ENCODE assay signal across 24 mouse cellular contexts in genomic region chr3:137067336-137067735, GRCm38 (mm10).
DNase-seq lines count a peak whose midpoint lies in the region; ATAC-seq lines count a peak whose summit lies in the region.
"Had no signal": no experiment of that assay in that cellular context is flagged by ENCODE, and none has a peak within 500 bp of the region (broad histone marks: within the 10 kb centered on the region; RNA-seq: fewer than 3 reads in every experiment).

No protein-coding gene starts in this region.

- no peaks in the 10 kb centered on the region for H3K4me1 ChIP-seq in embryonic facial prominence, embryonic 14.5 days (ENCODE audit: control insufficient read depth, insufficient read depth, low read length)
- H3K4me1 ChIP-seq in embryonic facial prominence, embryonic 10.5 days = no peaks in the 10 kb centered on the region
- H3K4me1 ChIP-seq in kidney, embryonic 14.5 days (ENCODE audit: control insufficient read depth, insufficient read depth, low read length) = no peaks in the 10 kb centered on the region
- H3K4me1 ChIP-seq: embryonic facial prominence, embryonic 13.5 days; heart, embryonic 15.5 days; hindbrain, embryonic 13.5 days; kidney, embryonic 15.5 days; liver, embryonic 15.5 days had no signal

- no peak overlapping the region for H3K9ac ChIP-seq in embryonic facial prominence, embryonic 14.5 days (ENCODE audit: low read depth, low read length)
- no peak overlapping the region for H3K9ac ChIP-seq in kidney, embryonic 14.5 days (ENCODE audit: low read depth, low read length)
- H3K9ac ChIP-seq: embryonic facial prominence, embryonic 13.5 days; heart, embryonic 15.5 days; hindbrain, embryonic 13.5 days; kidney, embryonic 15.5 days; liver, embryonic 15.5 days had no signal

- 39% methylated on average over 1 of the region's 1 CpGs for WGBS in embryonic facial prominence, embryonic 14.5 days
- 74% methylated on average over 1 of the region's 1 CpGs for WGBS in embryonic facial prominence, embryonic 10.5 days
- 94% methylated on average over 1 of the region's 1 CpGs for WGBS in kidney, embryonic 14.5 days

- H3K27me3 ChIP-seq in embryonic facial prominence, embryonic 14.5 days (replicated peaks; ENCODE audit: control insufficient read depth, insufficient read depth, low read length) = no peaks in the 10 kb centered on the region
- no peaks in the 10 kb centered on the region for H3K27me3 ChIP-seq in embryonic facial prominence, embryonic 10.5 days (replicated peaks; ENCODE audit: low read depth, poor library complexity, severe bottlenecking)
- H3K27me3 ChIP-seq in kidney, embryonic 14.5 days (ENCODE audit: control insufficient read depth, insufficient read depth, low read length) = no peaks in the 10 kb centered on the region
- H3K27me3 ChIP-seq: CH12.LX; embryonic facial prominence, embryonic 13.5 days; heart, embryonic 15.5 days; hindbrain, embryonic 13.5 days; kidney, embryonic 15.5 days; liver, embryonic 15.5 days; Patski had no signal

- H3K9me3 ChIP-seq in embryonic facial prominence, embryonic 14.5 days (ENCODE audit: control insufficient read depth, low read length) = 0 out of 2 replicates have a peak, but pooled peaks cover 7% of the 10 kb centered on the region
- H3K9me3 ChIP-seq in embryonic facial prominence, embryonic 10.5 days = no peaks in the 10 kb centered on the region
- no peaks in the 10 kb centered on the region for H3K9me3 ChIP-seq in kidney, embryonic 14.5 days (ENCODE audit: control insufficient read depth, low read length)
- H3K9me3 ChIP-seq: embryonic facial prominence, embryonic 13.5 days; G1E; heart, embryonic 15.5 days; hindbrain, embryonic 13.5 days; kidney, embryonic 15.5 days; liver, embryonic 15.5 days had no signal

- no peaks in the 10 kb centered on the region for H3K36me3 ChIP-seq in embryonic facial prominence, embryonic 14.5 days (ENCODE audit: control insufficient read depth, insufficient read depth, low read length)
- no peaks in the 10 kb centered on the region for H3K36me3 ChIP-seq in embryonic facial prominence, embryonic 10.5 days (replicated peaks)
- H3K36me3 ChIP-seq in kidney, embryonic 14.5 days (ENCODE audit: control insufficient read depth, insufficient read depth, low read length) = no peaks in the 10 kb centered on the region
- H3K36me3 ChIP-seq: embryonic facial prominence, embryonic 13.5 days; G1E; heart, embryonic 15.5 days; hindbrain, embryonic 13.5 days; kidney, embryonic 15.5 days; liver, embryonic 15.5 days had no signal

- DNase-seq in embryonic facial prominence, embryonic 14.5 days (ENCODE audit: low spot score) = peak; percentile 85
- DNase-seq in embryonic facial prominence, embryonic 10.5 days (ENCODE audit: low spot score) = no peak
- DNase-seq in kidney, adult 9 months = peak; percentile 4
- DNase-seq in urinary bladder, postnatal 14 days (ENCODE audit: low spot score) = peak; percentile 4
- DNase-seq in urinary bladder, postnatal 10 days (ENCODE audit: low spot score) = no peak
- DNase-seq in thymus, adult 18-20 months = no peak
- DNase-seq: adrenal gland, postnatal 25 days; B cell, adult 2 months; cerebellum, adult 9-10 months; heart, postnatal 36 days; liver; thymus, adult 2 months; thymus, postnatal 4 days had no signal

- ATAC-seq in embryonic facial prominence, embryonic 14.5 days (ENCODE audit: low read depth) = no peak
- no peak for ATAC-seq in kidney, embryonic 14.5 days (ENCODE audit: low FRiP score, low TSS enrichment)
- ATAC-seq: forebrain, embryonic 14.5 days; Patski had no signal

- no peak overlapping the region for H3K4me3 ChIP-seq in embryonic facial prominence, embryonic 14.5 days (ENCODE audit: low read depth, low read length)
- no peak overlapping the region for H3K4me3 ChIP-seq in embryonic facial prominence, embryonic 10.5 days
- H3K4me3 ChIP-seq in kidney, embryonic 14.5 days (ENCODE audit: low read length) = no peak overlapping the region
- H3K4me3 ChIP-seq: embryonic facial prominence, embryonic 13.5 days; heart, embryonic 15.5 days; hindbrain, embryonic 13.5 days; kidney, embryonic 15.5 days; liver, embryonic 15.5 days had no signal

- H3K27ac ChIP-seq in embryonic facial prominence, embryonic 14.5 days (replicated peaks; ENCODE audit: low read depth, low read length) = no peak overlapping the region
- no peak overlapping the region for H3K27ac ChIP-seq in embryonic facial prominence, embryonic 10.5 days (replicated peaks)
- no peak overlapping the region for H3K27ac ChIP-seq in kidney, embryonic 14.5 days (ENCODE audit: low read depth, low read length)
- H3K27ac ChIP-seq: embryonic facial prominence, embryonic 13.5 days; heart, embryonic 15.5 days; hindbrain, embryonic 13.5 days; kidney, embryonic 15.5 days; liver, embryonic 15.5 days had no signal

- H3K4me2 ChIP-seq in embryonic facial prominence, embryonic 14.5 days (ENCODE audit: low read depth, low read length) = no peak overlapping the region
- H3K4me2 ChIP-seq in kidney, embryonic 14.5 days (replicated peaks; ENCODE audit: low read depth, low read length) = no peak overlapping the region
- H3K4me2 ChIP-seq: embryonic facial prominence, embryonic 13.5 days; heart, embryonic 15.5 days; hindbrain, embryonic 13.5 days; kidney, embryonic 15.5 days; liver, embryonic 15.5 days; midbrain, embryonic 11.5 days had no signal

Comparison
In these comparisons a context has a peak if more than half of its experiments do, and no peak if none do; other contexts are left out.
1. DNase-seq: peak in embryonic facial prominence, embryonic 14.5 days (single experiment), kidney, adult 9 months (single experiment) and urinary bladder, postnatal 14 days (single experiment); none in embryonic facial prominence, embryonic 10.5 days (single experiment), urinary bladder, postnatal 10 days (single experiment) and thymus, adult 18-20 months (0 of 2).